Mouse (Mus musculus) intestine, embryonic 15.5 days (tissue): Measurements from ENCODE around the gene Ncor2. TPM values are rescaled to one million over a fixed set of nuclear protein-coding genes. Genes with fewer than 3 reads are reported as not detected.

Experiments used
- ATAC-seq: fragments of 200-750 bp; cut with Nextera tagmentation; 2 replicates; pipeline ENCODE4 v1.8.0; 2017; ENCODE audit warnings: moderate TSS enrichment, moderate library complexity
- H3K27ac ChIP-seq: fragments of 300-500 bp; sonication (generic); 2 replicates; pipeline ENCODE4 v1.5.1; 2015; ENCODE audit warnings: mild to moderate bottlenecking, inconsistent platforms
- H3K27me3 ChIP-seq: fragments of 300-500 bp; sonication (generic); replicated peaks from 2 replicates; pipeline ENCODE4 v1.6.1; 2015; ENCODE audit warnings: inconsistent platforms
- H3K36me3 ChIP-seq: fragments of 300-500 bp; sonication (generic); 2 replicates; pipeline ENCODE4 v1.6.1; 2015; ENCODE audit warnings: inconsistent platforms
- H3K4me1 ChIP-seq: fragments of 300-500 bp; sonication (generic); replicated peaks from 2 replicates; pipeline ENCODE4 v1.6.1; 2015; ENCODE audit warnings: inconsistent platforms
- H3K4me2 ChIP-seq: fragments of 300-500 bp; sonication (generic); replicated peaks from 2 replicates; pipeline ENCODE4 v1.6.1; 2015; ENCODE audit warnings: mild to moderate bottlenecking, inconsistent platforms
- H3K4me3 ChIP-seq: fragments of 300-500 bp; sonication (generic); replicated peaks from 2 replicates; pipeline ENCODE4 v1.5.1; 2015; ENCODE audit warnings: inconsistent platforms
- H3K9ac ChIP-seq: fragments of 300-500 bp; sonication (generic); 2 replicates; pipeline ENCODE4 v1.6.1; 2015; ENCODE audit warnings: inconsistent platforms
- H3K9me3 ChIP-seq: fragments of 300-500 bp; sonication (generic); 2 replicates; pipeline ENCODE4 v1.6.1; 2016; ENCODE audit warnings: inconsistent platforms
- WGBS: fragments of 180-500 bp; shearing (Covaris S2); methylation state at CpG from one replicate; pipeline ENCODE4 v1.1.7; 2015; 5-methylcytosine and 5-hydroxymethylcytosine counted together
- polyA plus RNA-seq: library from polyadenylated mRNA; unstranded; fragments of >200 nt; fragmentation: Nextera tagmentation; extraction: Ambion mirVana; gene quantifications from 2 replicates; pipeline ENCODE4 v1.2.1, GENCODE M21; 2015

The Ncor2 gene
- polyA plus RNA-seq, 1 experiment from 2014 or later: 20.0 TPM

DNA sequence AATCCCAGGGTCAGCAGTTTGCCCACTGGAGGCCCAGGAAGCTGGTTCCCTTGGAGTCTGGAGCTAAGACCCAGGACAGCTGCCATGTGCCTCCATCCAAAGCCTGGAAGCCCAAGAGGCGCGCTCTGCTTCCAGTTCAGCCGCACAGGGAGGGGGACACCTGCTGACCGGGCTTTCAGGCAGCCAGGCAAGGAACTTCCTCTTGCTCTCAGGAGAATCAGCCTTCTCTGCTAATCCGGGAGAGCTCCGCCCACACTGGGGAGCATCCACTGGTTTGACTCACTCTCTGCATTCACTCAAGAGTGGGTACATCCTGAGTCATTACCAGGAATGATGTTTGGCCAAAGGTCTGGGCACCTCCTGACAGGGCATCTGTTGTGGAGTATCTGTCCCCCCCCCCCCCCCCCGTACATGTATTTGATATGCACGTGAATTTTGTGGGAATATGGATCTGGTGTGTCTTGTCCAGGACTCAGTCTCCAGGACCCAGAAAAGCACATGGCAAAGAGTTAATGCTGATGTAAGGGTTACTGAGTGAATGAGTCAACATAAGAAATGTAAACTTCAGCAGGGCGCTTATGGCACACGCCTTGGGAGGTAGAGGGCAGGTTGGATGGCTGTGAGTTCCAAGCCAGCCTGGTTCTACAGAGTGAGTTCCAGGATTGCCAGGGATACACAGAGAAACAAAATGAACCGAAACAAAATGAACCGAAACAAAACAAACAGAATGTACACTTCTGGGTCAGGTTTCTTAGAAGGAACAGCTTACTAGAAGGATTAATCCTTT lies 10.0 kb upstream of the Ncor2 start:
- H3K27ac ChIP-seq: peak overlapping the region; percentile 32; the same call in 1 of the 2 replicates
- ATAC-seq: peak; percentile 18; the same call in 1 of the 2 replicates
- 22% methylated on average over 12 of the region's 12 CpGs for WGBS

DNA sequence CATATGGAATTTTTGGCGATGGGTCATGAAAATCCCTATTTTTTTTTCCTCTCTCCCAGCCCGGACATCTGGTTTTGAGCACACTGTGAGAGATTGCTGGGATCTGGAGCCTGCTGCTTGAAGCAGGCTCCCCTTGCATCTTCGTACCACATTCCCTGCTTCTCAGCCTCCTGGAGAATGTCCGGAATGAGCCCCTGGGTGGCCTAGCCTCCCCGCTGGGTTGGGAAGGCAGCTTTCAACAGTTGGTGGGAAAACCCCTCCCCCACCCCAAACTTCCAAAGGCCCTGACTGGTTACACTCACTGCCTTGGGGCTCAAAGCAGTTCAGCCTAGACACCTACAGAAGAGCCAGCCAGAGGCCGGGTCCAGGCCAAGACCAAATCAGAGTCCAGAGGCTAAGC lies 5.8 kb upstream of the Ncor2 start:
- Histone ChIP-seq H3K27ac (peak overlapping the region; percentile 92), H3K9ac (no peak overlapping the region), H3K9me3 (no peaks in the 10 kb centered on the region), H3K4me1 (peaks cover 41% of the 10 kb centered on the region), H3K4me2 (no peak overlapping the region), H3K36me3 (no peaks in the 10 kb centered on the region), H3K27me3 (no peaks in the 10 kb centered on the region), H3K4me3 (no peak overlapping the region)
- WGBS: 31% methylated on average over 6 of the region's 6 CpGs
- peak; percentile 65 for ATAC-seq

More for the DNA sequence above, 10.0 kb upstream of the Ncor2 start:
- Histone ChIP-seq H3K9ac (no peak overlapping the region), H3K4me1 (peaks cover 24% of the 10 kb centered on the region), H3K36me3 (no peaks in the 10 kb centered on the region), H3K9me3 (no peaks in the 10 kb centered on the region), H3K4me2 (peak overlapping the region; percentile 40), H3K4me3 (no peak overlapping the region), H3K27me3 (no peaks in the 10 kb centered on the region)

DNA sequence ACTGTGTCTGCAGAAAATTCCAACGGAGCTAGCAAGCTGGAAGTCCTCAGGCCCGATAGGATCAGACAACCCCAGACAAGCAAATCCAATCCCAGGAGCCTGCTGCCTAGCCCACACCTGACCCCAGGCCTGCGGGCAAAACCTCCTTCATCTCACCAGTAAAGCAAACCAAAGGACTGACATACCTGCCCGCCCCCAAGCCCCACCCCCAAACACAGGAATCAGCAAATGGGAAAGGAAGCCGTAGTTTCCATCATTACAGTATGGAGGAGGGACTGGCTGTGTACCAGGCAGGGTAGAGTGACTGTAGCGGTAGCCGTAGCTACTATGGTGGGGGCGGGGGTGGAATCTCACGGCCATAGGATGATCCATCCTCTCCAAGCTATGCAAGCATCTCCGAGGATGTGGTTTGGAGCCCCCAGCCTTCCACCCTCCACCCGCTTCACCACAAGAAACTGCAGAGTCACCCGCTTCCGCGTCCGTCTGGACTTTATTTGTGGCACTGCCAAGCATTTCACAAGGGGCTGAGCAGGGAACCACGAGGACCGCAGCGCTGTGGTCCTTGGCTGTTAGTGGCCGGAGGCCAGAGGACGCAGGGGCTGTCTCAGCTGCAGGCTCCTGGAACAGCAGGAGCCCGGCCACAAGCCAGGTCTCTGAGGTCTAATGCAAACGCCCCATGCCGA lies 4.4 kb upstream of the Ncor2 start:
- 46% methylated on average over 23 of the region's 23 CpGs for WGBS

DNA sequence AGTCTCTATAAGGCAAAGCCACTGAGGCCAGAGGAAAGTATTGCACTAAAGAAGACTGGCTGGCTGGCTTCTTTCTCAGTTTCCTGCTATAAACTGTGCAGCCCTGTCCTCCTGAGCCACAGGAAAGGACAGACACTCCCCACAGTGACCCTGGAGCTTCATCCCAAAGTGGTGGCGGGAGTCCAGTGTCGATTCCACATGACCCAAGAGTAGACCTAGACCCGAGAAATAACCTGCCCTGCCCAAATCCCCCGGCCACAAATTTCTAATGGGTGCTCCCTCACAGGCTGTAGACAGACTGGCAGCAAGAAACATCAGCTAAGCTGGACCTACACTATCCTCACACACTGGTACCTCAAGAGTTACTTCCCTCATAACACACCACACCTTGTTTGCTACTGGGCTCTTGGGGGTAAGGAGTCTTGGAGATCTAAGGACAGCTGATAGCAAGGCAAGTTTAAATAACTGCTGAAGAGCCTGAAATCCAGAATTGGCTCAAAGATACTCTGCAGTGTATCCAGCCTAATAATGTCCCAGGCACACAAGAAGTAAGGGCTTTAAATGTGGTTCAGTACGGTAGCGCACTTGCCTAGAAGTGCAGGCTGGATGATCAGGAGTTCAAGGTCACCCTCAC lies 1.7 kb upstream of the Ncor2 start:
- no peaks in the 10 kb centered on the region for H3K27me3 ChIP-seq
- H3K36me3 ChIP-seq: no peaks in the 10 kb centered on the region
- peak overlapping the region; percentile 95 for H3K27ac ChIP-seq
- H3K4me3 ChIP-seq: no peak overlapping the region
- H3K9ac ChIP-seq: no peak overlapping the region
- no peak for ATAC-seq
- WGBS: 72% methylated on average over 6 of the region's 6 CpGs
- H3K9me3 ChIP-seq: no peaks in the 10 kb centered on the region
- peaks cover 54% of the 10 kb centered on the region for H3K4me1 ChIP-seq
- no peak overlapping the region for H3K4me2 ChIP-seq

More for the DNA sequence above, 4.4 kb upstream of the Ncor2 start:
- Histone ChIP-seq H3K4me2 (no peak overlapping the region), H3K9ac (no peak overlapping the region), H3K4me3 (no peak overlapping the region), H3K27me3 (no peaks in the 10 kb centered on the region), H3K27ac (peak overlapping the region; percentile 92), H3K4me1 (peaks cover 40% of the 10 kb centered on the region), H3K36me3 (no peaks in the 10 kb centered on the region), H3K9me3 (no peaks in the 10 kb centered on the region)
- no peak for ATAC-seq

DNA sequence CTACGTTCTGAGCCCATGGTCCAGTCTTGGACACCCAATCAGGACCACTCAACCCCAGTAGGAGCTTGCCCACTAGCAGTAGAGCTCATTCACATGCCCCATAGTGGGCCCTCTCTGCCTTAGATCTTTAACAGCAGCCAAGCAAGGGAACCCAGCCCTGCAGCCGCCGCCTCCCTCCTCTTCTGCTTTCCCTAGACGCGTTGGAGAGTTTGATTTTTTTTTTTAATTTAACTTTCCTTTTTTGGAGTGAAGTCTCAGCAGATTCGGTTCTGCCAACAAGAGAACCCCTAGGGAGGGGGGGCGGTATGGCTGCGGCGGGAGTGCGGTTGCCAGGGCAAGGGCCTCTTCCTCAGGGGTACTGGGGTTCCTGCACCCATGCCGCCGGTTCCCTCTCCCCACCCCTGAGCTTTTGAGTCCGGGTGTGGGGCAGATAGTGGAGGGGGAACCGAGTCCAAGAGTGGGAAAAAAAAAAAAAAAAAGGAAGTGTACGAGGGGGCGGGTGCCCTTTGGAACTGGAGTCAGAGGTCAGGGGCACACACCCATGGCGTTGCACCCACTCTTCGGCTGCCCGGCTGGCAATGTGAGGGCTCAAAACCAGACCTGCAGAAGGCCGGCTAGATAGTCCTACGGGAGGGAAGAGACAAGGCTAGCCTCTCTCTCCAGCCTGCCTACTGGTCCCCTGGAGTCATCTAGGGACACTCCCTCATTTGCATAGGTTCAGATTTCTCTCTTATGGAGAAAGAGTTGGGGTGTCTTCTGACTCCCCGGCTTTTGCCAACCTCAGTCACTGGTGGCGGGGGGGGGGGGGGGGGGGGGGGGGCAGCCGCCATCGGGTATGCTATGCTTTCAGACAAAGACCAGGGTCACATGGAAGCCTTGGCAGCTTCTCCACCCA lies 963 bp upstream of the Ncor2 start:
- Histone ChIP-seq H3K4me3 (peak overlapping the region; percentile 91), H3K27ac (peak overlapping the region; percentile 95), H3K27me3 (no peaks in the 10 kb centered on the region), H3K9me3 (no peaks in the 10 kb centered on the region), H3K36me3 (no peaks in the 10 kb centered on the region), H3K4me2 (peak overlapping the region; percentile 91), H3K9ac (peak overlapping the region; percentile 39), H3K4me1 (peaks cover 55% of the 10 kb centered on the region)
- 3% methylated on average over 23 of the region's 25 CpGs for WGBS
- ATAC-seq: peak; percentile 31

DNA sequence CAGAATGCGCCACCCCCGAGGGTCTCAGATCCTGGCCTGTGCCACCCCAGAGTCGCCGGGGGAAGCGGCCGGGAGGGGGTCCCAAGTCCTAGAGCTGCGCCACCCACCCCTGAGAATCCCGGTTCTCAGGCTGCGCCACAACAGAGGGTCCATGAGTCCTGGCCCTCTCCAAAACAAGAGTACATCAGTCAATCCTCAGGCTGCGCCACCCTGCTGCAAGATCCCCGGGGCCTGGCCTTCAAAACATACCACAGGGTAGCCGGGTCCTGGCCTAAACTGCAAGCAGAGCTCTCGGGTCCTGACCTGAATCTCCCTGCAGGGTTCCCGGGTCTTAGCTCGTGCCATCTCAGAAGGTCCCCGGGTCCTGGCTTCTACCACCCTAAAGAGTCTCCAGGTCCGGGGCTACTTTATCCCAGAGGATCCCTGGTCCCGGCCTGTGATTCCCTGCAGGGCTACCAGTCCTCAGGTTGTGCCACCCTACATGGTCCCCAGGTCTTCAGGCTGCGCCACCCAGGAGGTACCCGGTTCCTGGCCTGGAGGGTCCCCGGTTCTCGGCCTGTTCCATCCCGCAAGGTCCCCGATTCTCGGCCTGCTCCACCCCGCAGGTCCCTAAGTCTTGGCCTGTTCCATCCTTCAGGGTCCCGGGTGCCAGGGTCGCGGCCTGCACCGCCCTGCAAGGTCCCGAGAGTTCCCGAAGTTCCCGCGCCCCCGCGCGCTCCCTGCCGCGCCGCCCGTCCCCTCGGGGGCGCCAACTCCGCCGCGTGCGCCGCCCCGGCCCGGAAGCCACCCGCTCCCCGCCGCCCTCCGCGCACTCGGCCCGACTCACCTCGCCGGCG lies 630 bp downstream of the Ncor2 start:
- under 1% methylated on average over 60 of the region's 60 CpGs for WGBS
- Histone ChIP-seq H3K27me3 (no peaks in the 10 kb centered on the region), H3K36me3 (no peaks in the 10 kb centered on the region), H3K27ac (peak overlapping the region; percentile 95), H3K4me1 (peaks cover 54% of the 10 kb centered on the region), H3K4me3 (peak overlapping the region; percentile 91), H3K9ac (peak overlapping the region; percentile 85), H3K4me2 (peak overlapping the region; percentile 91), H3K9me3 (no peaks in the 10 kb centered on the region)
- ATAC-seq: peak; percentile 71

DNA sequence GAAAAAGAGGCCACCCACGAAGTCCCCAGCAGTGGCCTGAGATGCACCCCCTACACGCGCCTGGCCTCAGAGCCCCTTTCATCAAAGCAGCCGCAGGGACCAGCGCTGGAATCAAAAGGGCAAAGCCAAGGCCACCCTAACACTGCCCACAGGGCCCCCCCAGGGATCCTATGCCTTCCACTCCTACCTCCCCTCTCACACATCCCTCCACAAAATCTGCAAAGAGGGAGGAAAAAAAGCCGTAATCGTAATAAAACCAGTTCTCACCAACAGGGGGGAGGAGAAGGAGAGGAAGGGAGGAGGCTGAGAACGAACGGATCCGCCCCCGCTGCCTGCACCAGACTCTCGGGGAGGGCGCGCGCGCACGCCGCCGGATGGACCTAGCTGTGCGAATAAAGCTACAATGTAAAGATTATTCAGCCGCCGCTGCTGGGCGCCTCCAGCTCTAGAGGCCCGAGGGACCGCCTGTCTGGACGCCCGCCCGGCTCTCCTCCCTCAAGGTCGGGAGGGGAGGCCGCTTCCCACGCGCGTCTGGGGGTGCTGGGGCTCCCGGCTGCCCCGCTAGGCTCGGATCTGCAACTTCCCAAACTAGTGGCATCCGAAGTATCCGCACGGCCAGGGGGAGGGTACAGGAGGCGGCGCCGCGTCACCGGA lies 1.4 kb downstream of the Ncor2 start:
- ATAC-seq: peak; percentile 40
- peak overlapping the region; percentile 95 for H3K27ac ChIP-seq
- no peaks in the 10 kb centered on the region for H3K36me3 ChIP-seq
- no peaks in the 10 kb centered on the region for H3K27me3 ChIP-seq
- H3K4me3 ChIP-seq: peak overlapping the region; percentile 91
- peak overlapping the region; percentile 85 for H3K9ac ChIP-seq
- H3K4me1 ChIP-seq: peaks cover 60% of the 10 kb centered on the region
- no peaks in the 10 kb centered on the region for H3K9me3 ChIP-seq
- under 1% methylated on average over 44 of the region's 44 CpGs for WGBS
- peak overlapping the region; percentile 91 for H3K4me2 ChIP-seq

DNA sequence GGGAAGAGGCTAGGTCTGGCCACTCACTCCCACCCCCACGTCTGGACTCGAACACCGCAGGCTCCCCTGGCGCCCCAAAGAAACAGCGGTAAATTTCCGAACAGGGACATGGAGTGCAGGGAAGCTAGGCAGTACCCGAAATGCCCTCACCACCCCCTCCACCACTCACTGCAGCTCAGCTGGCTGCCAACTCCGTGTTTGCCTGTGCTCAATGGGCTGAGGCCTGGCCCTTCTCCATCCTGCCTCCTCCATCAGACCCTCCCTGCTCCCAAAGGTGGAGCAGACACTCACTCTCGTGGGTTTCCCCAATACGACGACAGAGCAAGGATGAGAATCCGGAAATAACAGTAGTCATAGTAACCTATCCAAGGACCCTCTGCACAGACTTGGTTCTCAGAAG lies 2.2 kb downstream of the Ncor2 start:
- H3K27me3 ChIP-seq: no peaks in the 10 kb centered on the region
- ATAC-seq: no peak
- 26% methylated on average over 12 of the region's 12 CpGs for WGBS
- peak overlapping the region; percentile 95; the same call in 1 of the 2 replicates for H3K27ac ChIP-seq
- peaks cover 67% of the 10 kb centered on the region for H3K4me1 ChIP-seq
- peak overlapping the region; percentile 91 for H3K4me3 ChIP-seq
- no peaks in the 10 kb centered on the region for H3K9me3 ChIP-seq
- no peaks in the 10 kb centered on the region for H3K36me3 ChIP-seq
- H3K9ac ChIP-seq: no peak overlapping the region
- peak overlapping the region; percentile 91 for H3K4me2 ChIP-seq

DNA sequence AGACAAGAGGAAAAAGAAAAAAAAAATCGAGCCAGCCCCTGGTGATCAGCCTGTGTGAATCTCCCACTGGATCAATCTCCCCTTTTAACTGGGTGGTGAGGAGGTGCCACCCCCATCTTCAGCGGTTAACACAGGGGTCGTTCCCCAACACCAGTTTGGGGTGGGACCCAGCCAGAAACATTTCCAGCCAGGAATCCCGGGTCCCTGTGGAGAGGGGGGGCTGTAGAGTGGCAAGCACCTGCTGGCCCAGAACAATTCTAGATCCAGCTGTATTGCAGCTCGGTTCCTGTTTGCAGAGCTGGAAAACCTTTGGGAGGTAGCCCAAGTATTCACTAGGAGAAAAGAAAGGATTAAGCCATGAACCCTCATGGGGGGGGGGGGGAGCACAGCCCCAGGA lies 2.7 kb downstream of the Ncor2 start:
- H3K4me1 ChIP-seq: peaks cover 72% of the 10 kb centered on the region
- no peaks in the 10 kb centered on the region for H3K36me3 ChIP-seq
- H3K27me3 ChIP-seq: no peaks in the 10 kb centered on the region
- H3K9ac ChIP-seq: 0 out of 2 replicates have a peak overlapping the region, but pooled peaks have one; percentile 17
- H3K4me3 ChIP-seq: no peak overlapping the region; the same call in 1 of the 2 replicates
- no peaks in the 10 kb centered on the region for H3K9me3 ChIP-seq
- peak overlapping the region; percentile 91 for H3K4me2 ChIP-seq
- H3K27ac ChIP-seq: 0 out of 2 replicates have a peak overlapping the region, but pooled peaks have one; percentile 95
- 36% methylated on average over 5 of the region's 5 CpGs for WGBS
- no peak for ATAC-seq

DNA sequence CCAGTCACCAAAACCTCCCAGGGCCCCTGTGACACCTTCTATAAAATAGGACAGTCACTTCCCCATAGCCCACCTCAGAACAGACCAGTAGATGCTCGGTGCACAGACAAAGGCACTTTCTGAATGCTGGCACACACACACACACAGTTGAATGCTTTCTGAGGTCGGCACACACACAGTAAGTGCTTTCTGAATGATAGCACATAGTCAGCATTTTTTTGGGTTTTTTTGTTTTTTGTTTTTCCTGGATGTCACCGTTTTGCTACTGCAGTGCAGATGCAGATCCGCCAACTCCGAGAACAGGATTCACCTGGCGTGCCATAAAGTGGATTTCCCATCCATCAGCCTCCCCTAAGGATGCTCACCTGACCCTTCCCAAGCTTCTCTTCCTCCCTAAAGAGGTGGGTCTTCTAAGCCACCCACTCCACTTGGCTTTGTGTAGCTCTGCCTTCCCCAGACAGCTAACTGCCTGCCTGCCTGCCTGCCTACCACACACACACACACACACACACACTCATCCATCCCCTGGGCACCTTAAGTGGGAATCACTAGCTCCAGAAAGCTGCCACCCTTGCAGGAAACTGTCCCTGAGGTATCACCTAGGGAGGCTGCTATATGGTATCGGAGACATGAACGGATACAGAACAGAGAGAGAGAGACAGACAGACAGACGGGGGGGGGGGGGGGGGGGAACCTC lies 3.2 kb downstream of the Ncor2 start:
- 71% methylated on average over 9 of the region's 9 CpGs for WGBS
- Histone ChIP-seq H3K9me3 (no peaks in the 10 kb centered on the region), H3K27me3 (no peaks in the 10 kb centered on the region), H3K27ac (no peak overlapping the region), H3K36me3 (no peaks in the 10 kb centered on the region), H3K4me3 (no peak overlapping the region), H3K9ac (no peak overlapping the region), H3K4me2 (no peak overlapping the region), H3K4me1 (peaks cover 74% of the 10 kb centered on the region)
- no peak for ATAC-seq
